Mouse (Mus musculus) heart, postnatal 14 days (tissue): ENCODE data around the gene Ddx28. TPM values are rescaled to one million over a fixed set of nuclear protein-coding genes. Genes with fewer than 3 reads are reported as not detected.

Experiments
- DNase-seq, 2 experiments: peaks; one replicate each; pipeline ENCODE4 v3.0.0; 2021 to 2022
- intact Hi-C: fragments of 180-260 bp; cut with DNase I; formaldehyde crosslinking; loops from one replicate; pipeline ENCODE4 v1.15.1; 2025
- total RNA-seq, 2 experiments: library from RNA; stranded (reverse); gene quantifications; 2 replicates each; pipeline ENCODE4 v1.2.3; 2021

Gene Ddx28
- total RNA-seq, 2 experiments from 2014 or later, result 9.5 to 9.9 TPM

- intact Hi-C loops, result no loop called here
- DNase-seq, result no peak
These were observed 36.3 kb downstream of the Ddx28 start for GRCm38 (mm10) chr8:105975363-105975762.

- intact Hi-C loops, result no loop called here
These were observed 40.5 kb downstream of the Ddx28 start for GRCm38 (mm10) chr8:105971019-105971720.

GRCm38 (mm10) chr8:105969367-105969766, 42.3 kb downstream of the Ddx28 start:
- intact Hi-C loops, result no loop called here
- no peak for DNase-seq

More at GRCm38 (mm10) chr8:105971019-105971720, 40.5 kb downstream of the Ddx28 start:
- DNase-seq, result no peak

GRCm38 (mm10) chr8:105966692-105967311, 44.9 kb downstream of the Ddx28 start:
- peak; percentile 43 to 68 for DNase-seq
- intact Hi-C loops, result no loop called here

GRCm38 (mm10) chr8:105965905-105966341, 45.8 kb downstream of the Ddx28 start, which contains the start of gene Slc12a4:
Slc12a4 (minus strand) TSS chr8:105966097.
- intact Hi-C loops, result no loop called here
- peak; percentile 90 to 91 for DNase-seq

- intact Hi-C loops, result no loop called here
- peak; percentile 70 to 75 for DNase-seq
These were observed 46.3 kb downstream of the Ddx28 start for GRCm38 (mm10) chr8:105965266-105965904.

- DNase-seq, result no peak
- intact Hi-C loops, result no loop called here
These were observed 47.0 kb downstream of the Ddx28 start for GRCm38 (mm10) chr8:105964506-105965265.

- no peak for DNase-seq
- intact Hi-C loops, result no loop called here
These were observed 50.1 kb downstream of the Ddx28 start for GRCm38 (mm10) chr8:105961536-105961935.

GRCm38 (mm10) chr8:105961101-105961500, 50.6 kb downstream of the Ddx28 start:
- intact Hi-C loops, result no loop called here

More at GRCm38 (mm10) chr8:105961101-105961500, 50.6 kb downstream of the Ddx28 start:
- DNase-seq, result no peak

Other genes with a start within 250 kb of the Ddx28 start
- gene Ranbp10, start 184.5 kb downstream of the Ddx28 start, total RNA-seq, result 10 to 100 TPM; 23.1 to 24.7 TPM
- under 1 TPM in 1 of 2 experiments, not detected in 1; 0.38 TPM for gene Tsnaxip1, start 184.2 kb downstream of the Ddx28 start, total RNA-seq
- gene Cenpt, start 158.6 kb downstream of the Ddx28 start, total RNA-seq, result 1 to 10 TPM; 3.2 to 4.2 TPM
- 10 to 100 TPM; 27.5 to 29.1 TPM for gene Thap11, start 156.8 kb downstream of the Ddx28 start, total RNA-seq
- 10 to 100 TPM; 27.2 to 34.3 TPM for gene Nutf2, start 151.3 kb downstream of the Ddx28 start, total RNA-seq
- gene Edc4, start 131.0 kb downstream of the Ddx28 start, total RNA-seq, result 10 to 100 TPM; 26.8 to 28.4 TPM
- under 1 TPM in 1 of 2 experiments, not detected in 1; 0.54 TPM for gene Nrn1l, start 118.3 kb downstream of the Ddx28 start, total RNA-seq
- 10 to 100 TPM; 16.9 to 17.6 TPM for gene Pskh1, start 111.4 kb downstream of the Ddx28 start, total RNA-seq
- under 1 TPM; 0.46 to 0.55 TPM for gene Ctrl, start 78.0 kb downstream of the Ddx28 start, total RNA-seq
- 10 to 100 TPM; 57.6 to 66.5 TPM for gene Psmb10, start 73.4 kb downstream of the Ddx28 start, total RNA-seq
- 1 to 10 TPM; 1.0 to 1.3 TPM for gene Lcat, start 68.5 kb downstream of the Ddx28 start, total RNA-seq
- gene Slc12a4, start 45.8 kb downstream of the Ddx28 start, total RNA-seq, result 10 to 100 TPM; 50.8 to 52.0 TPM
- gene Dpep3, start 32.5 kb downstream of the Ddx28 start, total RNA-seq, result not detected
- gene Dus2, start 20.5 kb downstream of the Ddx28 start, total RNA-seq, result 1 to 10 TPM; 7.4 to 7.8 TPM
- gene Dpep2nb, start 5.9 kb downstream of the Ddx28 start, total RNA-seq, result not detected
- 10 to 100 TPM; 22.0 to 29.4 TPM for gene Nfatc3, start 47.0 kb upstream of the Ddx28 start, total RNA-seq
- 1 to 10 TPM in 1 of 2 experiments, under 1 TPM in 1; 0.45 to 1.0 TPM for gene Esrp2, start 125.1 kb upstream of the Ddx28 start, total RNA-seq
- 1 to 10 TPM; 5.5 to 8.1 TPM for gene Pla2g15, start 138.5 kb upstream of the Ddx28 start, total RNA-seq
- 10 to 100 TPM; 12.2 to 13.8 TPM for gene Slc7a6, start 157.0 kb upstream of the Ddx28 start, total RNA-seq
- 10 to 100 TPM; 11.4 TPM for gene Slc7a6os, start 199.1 kb upstream of the Ddx28 start, total RNA-seq
- gene Prmt7, start 199.1 kb upstream of the Ddx28 start, total RNA-seq, result 10 to 100 TPM; 18.7 to 20.4 TPM